Mouse (Mus musculus): Measurements from ENCODE around the gene Pum1.
"Not testable (repeated sequence)": the region's sequence is repeated elsewhere in the genome, so short reads cannot be mapped to it uniquely, and the experiment has no call there.

Pum1 gene

GRCm38 (mm10) chr4:130662979-130663725, at the start of gene Pum1:
Pum1 (plus strand) TSS chr4:130663321.
- DNase-seq (ENCODE audit: extremely low read depth, low read depth): peak; percentile 80

DNA sequence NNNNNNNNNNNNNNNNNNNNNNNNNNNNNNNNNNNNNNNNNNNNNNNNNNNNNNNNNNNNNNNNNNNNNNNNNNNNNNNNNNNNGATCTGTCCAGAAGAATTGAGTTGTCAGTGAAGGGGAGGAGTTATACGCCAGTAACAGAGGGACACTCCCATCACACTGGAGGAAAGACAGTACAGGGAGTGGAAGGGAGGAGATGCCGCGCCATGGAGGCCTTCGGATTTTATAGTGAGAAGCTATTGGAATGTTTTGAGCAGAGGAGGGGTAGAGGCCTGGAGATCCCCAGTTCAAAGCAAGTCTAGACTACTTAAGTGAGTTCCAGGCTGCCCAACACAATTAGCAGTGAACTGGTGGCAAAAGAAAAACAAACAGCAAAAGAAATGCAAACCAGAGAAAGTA, 33.7 kb upstream of the Pum1 start:
- DNase-seq (ENCODE audit: extremely low read depth, low read depth): no peak

- no peak for DNase-seq (ENCODE audit: extremely low read depth, low read depth)
Observed at GRCm38 (mm10) chr4:130630232-130630847, 32.8 kb upstream of the Pum1 start.

DNA sequence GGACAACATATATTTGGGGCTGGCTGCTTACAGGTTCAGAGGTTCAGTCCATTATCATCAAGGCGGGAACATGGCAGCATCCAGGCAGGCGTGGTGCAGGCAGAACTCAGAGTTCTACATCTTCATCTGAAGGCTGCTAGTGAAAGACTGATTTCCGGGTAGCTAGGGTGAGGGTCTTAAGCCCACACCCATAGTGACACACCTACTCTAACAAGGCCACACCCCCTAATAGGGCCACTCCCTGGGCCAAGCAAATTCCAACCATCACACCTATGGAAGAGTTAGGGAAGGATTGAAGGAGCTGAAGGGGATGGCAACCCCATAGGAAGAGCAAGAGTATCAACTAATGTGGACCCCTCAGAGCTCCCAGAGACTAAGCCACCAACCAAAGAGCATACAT, 28.0 kb upstream of the Pum1 start:
- DNase-seq (ENCODE audit: extremely low read depth, low read depth): not testable (repeated sequence)

- DNase-seq (ENCODE audit: extremely low read depth, low read depth): no peak
Observed at GRCm38 (mm10) chr4:130636761-130637160, 26.4 kb upstream of the Pum1 start.

DNA sequence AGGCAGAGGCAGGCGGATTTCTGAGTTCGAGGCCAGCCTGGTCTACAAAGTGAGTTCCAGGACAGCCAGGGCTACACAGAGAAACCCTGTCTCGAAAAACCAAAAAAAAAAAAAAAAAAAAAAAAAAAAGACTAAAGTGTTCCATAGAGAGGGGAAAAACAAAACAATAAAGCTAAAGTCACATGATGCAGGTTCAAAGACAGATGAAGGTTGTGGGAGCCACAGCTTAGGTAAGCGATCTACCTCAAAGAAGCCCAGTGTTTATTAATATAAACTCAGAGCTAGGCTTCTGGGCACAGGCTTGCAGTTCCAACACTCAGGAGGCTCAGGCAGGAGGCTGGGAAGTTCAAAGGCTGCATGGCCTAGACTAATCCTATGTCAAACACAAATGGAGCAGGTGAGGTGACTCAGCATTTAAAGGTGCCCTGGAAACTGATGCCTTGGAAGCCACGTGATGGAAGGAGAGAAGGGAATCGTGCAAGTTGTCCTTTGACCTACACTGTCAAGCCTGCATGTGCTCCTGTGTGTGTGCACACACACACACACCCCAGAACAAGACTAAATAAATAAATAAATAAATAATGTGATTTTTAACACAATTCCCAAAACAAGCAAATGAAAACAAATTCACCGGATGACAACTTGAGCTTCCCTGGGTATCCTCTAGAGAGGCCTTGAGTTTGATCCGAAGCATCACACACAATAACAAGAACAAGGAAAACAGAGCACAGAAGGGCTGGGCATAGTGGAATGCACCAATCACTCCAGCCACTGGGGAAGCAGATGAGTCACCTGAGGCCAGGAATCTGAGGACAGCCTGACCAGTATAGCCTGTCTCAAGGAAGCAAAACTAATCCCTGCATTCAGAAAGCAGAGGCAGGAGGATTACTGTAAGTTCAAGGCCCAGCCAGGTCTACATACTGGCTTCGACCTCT, 25.4 kb upstream of the Pum1 start:
- no peak for DNase-seq (ENCODE audit: extremely low read depth, low read depth)

- no peak for DNase-seq (ENCODE audit: extremely low read depth, low read depth)
Observed at GRCm38 (mm10) chr4:130640031-130640717, 22.9 kb upstream of the Pum1 start.

- no peak for DNase-seq (ENCODE audit: extremely low read depth, low read depth)
Observed at GRCm38 (mm10) chr4:130642468-130642867, 20.7 kb upstream of the Pum1 start.

DNA sequence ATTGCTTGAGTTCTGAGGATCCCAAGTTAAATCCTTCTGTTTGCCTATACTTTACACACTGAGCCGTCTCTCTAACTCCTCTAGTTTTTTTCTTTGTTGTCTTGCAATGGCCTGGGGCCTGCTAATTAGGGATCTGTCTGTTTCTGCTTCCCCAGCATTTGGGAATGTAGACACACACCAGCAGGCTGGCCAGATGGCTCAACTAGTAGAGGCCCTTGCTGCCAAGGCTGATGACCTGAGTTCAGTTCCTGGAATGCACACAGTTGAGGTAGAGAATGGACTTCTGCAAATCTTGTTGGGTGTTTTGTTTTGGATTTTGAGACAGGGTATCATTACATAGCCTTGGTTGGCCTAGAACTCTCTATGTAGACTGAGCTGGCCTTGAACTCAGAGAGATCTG, 17.7 kb upstream of the Pum1 start:
- DNase-seq (ENCODE audit: extremely low read depth, low read depth): no peak

DNA sequence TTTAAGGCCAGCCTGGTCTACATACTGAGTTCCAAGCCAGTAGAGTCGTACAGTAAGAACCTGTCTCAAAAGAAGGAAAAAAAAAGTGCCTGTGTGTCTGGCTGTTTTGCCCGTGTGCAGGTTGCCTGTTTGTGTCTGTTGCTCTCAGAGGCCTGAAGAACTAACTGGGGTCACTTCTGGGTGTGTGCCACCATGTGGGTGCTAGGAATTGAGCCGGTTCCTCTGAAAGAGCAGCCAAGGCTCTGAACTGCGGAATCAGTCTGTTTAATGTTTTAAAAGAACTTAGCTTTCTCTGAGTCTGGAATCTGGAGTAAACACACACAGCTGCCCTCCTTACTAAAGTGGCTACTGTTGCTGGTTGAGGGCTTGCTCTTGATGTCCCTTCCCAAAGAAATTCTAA, 11.8 kb upstream of the Pum1 start:
- no peak for DNase-seq (ENCODE audit: extremely low read depth, low read depth)

- DNase-seq (ENCODE audit: extremely low read depth, low read depth): no peak
Observed at GRCm38 (mm10) chr4:130652546-130652945, 10.6 kb upstream of the Pum1 start.

GRCm38 (mm10) chr4:130657820-130658565, 5.1 kb upstream of the Pum1 start:
- no peak for DNase-seq (ENCODE audit: extremely low read depth, low read depth)

DNA sequence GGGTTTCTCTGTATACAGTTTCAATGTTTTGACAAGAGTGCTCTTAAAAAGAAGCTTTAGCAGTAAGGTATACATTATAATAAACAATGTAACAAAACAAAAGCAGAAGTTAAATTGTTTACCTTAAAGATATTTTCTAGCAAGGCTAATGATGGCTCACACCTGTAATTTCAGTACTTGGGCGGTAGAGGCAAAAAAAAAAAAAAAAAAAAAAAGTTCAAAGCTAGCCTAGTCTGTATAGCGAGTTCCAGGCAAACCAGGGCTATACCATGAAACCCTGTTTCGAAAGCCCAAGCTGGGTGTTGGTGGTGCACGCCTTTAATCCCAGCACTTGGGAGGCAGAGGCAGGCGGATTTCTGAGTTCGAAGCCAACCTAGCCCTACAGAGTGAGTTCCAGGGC, 3.7 kb upstream of the Pum1 start:
- DNase-seq (ENCODE audit: extremely low read depth, low read depth): no peak

GRCm38 (mm10) chr4:130660106-130660505, 3.0 kb upstream of the Pum1 start:
- no peak for DNase-seq (ENCODE audit: extremely low read depth, low read depth)

GRCm38 (mm10) chr4:130661151-130661550, 2.0 kb upstream of the Pum1 start:
- DNase-seq (ENCODE audit: extremely low read depth, low read depth): no peak

GRCm38 (mm10) chr4:130662305-130662704, 816 bp upstream of the Pum1 start:
- DNase-seq (ENCODE audit: extremely low read depth, low read depth): not testable (repeated sequence)

- no peak for DNase-seq (ENCODE audit: extremely low read depth, low read depth)
Observed at GRCm38 (mm10) chr4:130663810-130664401, 785 bp downstream of the Pum1 start.

- DNase-seq (ENCODE audit: extremely low read depth, low read depth): no peak
Observed at GRCm38 (mm10) chr4:130664414-130665029, 1.4 kb downstream of the Pum1 start.

- no peak for DNase-seq (ENCODE audit: extremely low read depth, low read depth)
Observed at GRCm38 (mm10) chr4:130665176-130665575, 2.1 kb downstream of the Pum1 start.

GRCm38 (mm10) chr4:130667686-130668085, 4.6 kb downstream of the Pum1 start:
- no peak for DNase-seq (ENCODE audit: extremely low read depth, low read depth)

Data from MEL-GATA-1-ER (cell line).